Mouse (Mus musculus) forebrain, embryonic 16.5 days (tissue): ENCODE data around the gene Tprg. TPM values are rescaled to one million over a fixed set of nuclear protein-coding genes. Genes with fewer than 3 reads are reported as not detected.
A peak's percentile ranks its signal among the peaks of the same experiment; 100 is the strongest.

ENCODE experiments used
- ATAC-seq: fragments of 200-750 bp; cut with Nextera tagmentation; 2 replicates; pipeline ENCODE4 v1.8.0; 2017; ENCODE audit warnings: mild to moderate bottlenecking, moderate library complexity
- H3K27ac ChIP-seq: fragments of 300-500 bp; sonication (generic); 2 replicates; pipeline ENCODE4 v1.5.1; 2014; ENCODE audit warnings: low read length, control low read depth
- H3K27me3 ChIP-seq: fragments of 300-500 bp; sonication (generic); replicated peaks from 2 replicates; pipeline ENCODE4 v1.6.1; 2014; ENCODE audit warnings: low read length; ENCODE audit not compliant: control insufficient read depth, insufficient read depth
- H3K36me3 ChIP-seq: fragments of 300-500 bp; sonication (generic); 2 replicates; pipeline ENCODE4 v1.6.1; 2014; ENCODE audit not compliant: control insufficient read depth, insufficient read depth
- H3K4me1 ChIP-seq: fragments of 300-500 bp; sonication (generic); replicated peaks from 2 replicates; pipeline ENCODE4 v1.6.1; 2014; ENCODE audit warnings: low read length; ENCODE audit not compliant: control insufficient read depth, insufficient read depth
- H3K4me2 ChIP-seq: fragments of 300-500 bp; sonication (generic); 2 replicates; pipeline ENCODE4 v1.6.1; 2014; ENCODE audit warnings: mild to moderate bottlenecking, low read length, control low read depth
- H3K4me3 ChIP-seq: fragments of 300-500 bp; sonication (generic); replicated peaks from 2 replicates; pipeline ENCODE4 v1.5.1; 2014; ENCODE audit warnings: mild to moderate bottlenecking, low read length, control low read depth
- H3K9ac ChIP-seq: fragments of 300-500 bp; sonication (generic); replicated peaks from 2 replicates; pipeline ENCODE4 v1.6.1; 2014; ENCODE audit warnings: low read depth, low read length, control low read depth
- H3K9me3 ChIP-seq: fragments of 300-500 bp; sonication (generic); 2 replicates; pipeline ENCODE4 v1.6.1; 2016; ENCODE audit warnings: low read length; ENCODE audit not compliant: control insufficient read depth
- WGBS: fragments of 180-500 bp; shearing (Covaris S2); extraction: QIAGEN DNeasy Blood & Tissue Kit; methylation state at CpG from one replicate; pipeline ENCODE4 v1.1.7; 2014; 5-methylcytosine and 5-hydroxymethylcytosine counted together
- polyA plus RNA-seq: library from polyadenylated mRNA; unstranded; fragments of >200 nt; fragmentation: Nextera tagmentation; extraction: Ambion mirVana; gene quantifications from 2 replicates; pipeline ENCODE4 v1.2.1, GENCODE M21; 2015

Gene Tprg
- polyA plus RNA-seq, 1 experiment from 2014 or later, result 0.25 TPM

GRCm38 (mm10) chr16:25302616-25303015, 16.0 kb downstream of the Tprg start:
- H3K4me1 ChIP-seq, result 0 out of 2 replicates have a peak, but pooled peaks cover 3% of the 10 kb centered on the region
- no peak overlapping the region for H3K4me2 ChIP-seq
- no peak overlapping the region for H3K9ac ChIP-seq
- no peaks in the 10 kb centered on the region for H3K27me3 ChIP-seq
- H3K27ac ChIP-seq, result no peak overlapping the region
- no peaks in the 10 kb centered on the region for H3K36me3 ChIP-seq
- WGBS, result 93% methylated on average over 4 of the region's 4 CpGs
- no peak for ATAC-seq
- H3K4me3 ChIP-seq, result no peak overlapping the region
- no peaks in the 10 kb centered on the region for H3K9me3 ChIP-seq

GRCm38 (mm10) chr16:25314006-25314405, 27.4 kb downstream of the Tprg start:
- no peaks in the 10 kb centered on the region for H3K36me3 ChIP-seq
- WGBS, result 48% methylated on average over 5 of the region's 5 CpGs

GRCm38 (mm10) chr16:25315090-25315489, 28.5 kb downstream of the Tprg start:
- Histone ChIP-seq H3K4me1 (no peaks in the 10 kb centered on the region), H3K4me2 (no peak overlapping the region), H3K4me3 (no peak overlapping the region), H3K36me3 (no peaks in the 10 kb centered on the region), H3K27ac (no peak overlapping the region), H3K9me3 (no peaks in the 10 kb centered on the region), H3K9ac (no peak overlapping the region), H3K27me3 (no peaks in the 10 kb centered on the region)
- no peak for ATAC-seq
- WGBS, result 72% methylated on average over 3 of the region's 3 CpGs

More at GRCm38 (mm10) chr16:25314006-25314405, 27.4 kb downstream of the Tprg start:
- Histone ChIP-seq H3K4me1 (no peaks in the 10 kb centered on the region), H3K9me3 (no peaks in the 10 kb centered on the region), H3K9ac (no peak overlapping the region), H3K27ac (no peak overlapping the region), H3K27me3 (no peaks in the 10 kb centered on the region), H3K4me2 (no peak overlapping the region), H3K4me3 (no peak overlapping the region)
- peak; percentile 93 for ATAC-seq

GRCm38 (mm10) chr16:25325631-25326238, 39.1 kb downstream of the Tprg start:
- H3K27ac ChIP-seq, result no peak overlapping the region
- H3K36me3 ChIP-seq, result no peaks in the 10 kb centered on the region
- 84% methylated on average over 2 of the region's 2 CpGs for WGBS
- no peaks in the 10 kb centered on the region for H3K9me3 ChIP-seq
- no peak overlapping the region for H3K4me3 ChIP-seq
- H3K4me2 ChIP-seq, result no peak overlapping the region
- no peak for ATAC-seq
- no peak overlapping the region for H3K9ac ChIP-seq
- no peaks in the 10 kb centered on the region for H3K27me3 ChIP-seq
- H3K4me1 ChIP-seq, result no peaks in the 10 kb centered on the region

GRCm38 (mm10) chr16:25333279-25334219, 46.9 kb downstream of the Tprg start:
- no peak overlapping the region for H3K27ac ChIP-seq
- ATAC-seq, result no peak
- 53% methylated on average over 10 of the region's 10 CpGs for WGBS
- no peak overlapping the region for H3K4me2 ChIP-seq
- 0 out of 2 replicates have a peak, but pooled peaks cover 3% of the 10 kb centered on the region for H3K4me1 ChIP-seq
- H3K4me3 ChIP-seq, result no peak overlapping the region
- no peaks in the 10 kb centered on the region for H3K9me3 ChIP-seq
- no peaks in the 10 kb centered on the region for H3K36me3 ChIP-seq
- no peaks in the 10 kb centered on the region for H3K27me3 ChIP-seq
- no peak overlapping the region for H3K9ac ChIP-seq

- 20% methylated on average over 4 of the region's 4 CpGs for WGBS
These were observed 48.6 kb downstream of the Tprg start for GRCm38 (mm10) chr16:25335058-25335703.

GRCm38 (mm10) chr16:25349626-25350025, 63.0 kb downstream of the Tprg start:
- WGBS, result 9% methylated on average over 3 of the region's 3 CpGs
- no peak overlapping the region for H3K27ac ChIP-seq
- no peaks in the 10 kb centered on the region for H3K27me3 ChIP-seq
- H3K9ac ChIP-seq, result no peak overlapping the region
- H3K9me3 ChIP-seq, result no peaks in the 10 kb centered on the region
- no peak overlapping the region for H3K4me3 ChIP-seq
- ATAC-seq, result peak; percentile 52; the same call in 1 of the 2 replicates
- H3K4me1 ChIP-seq, result no peaks in the 10 kb centered on the region
- H3K4me2 ChIP-seq, result no peak overlapping the region
- no peaks in the 10 kb centered on the region for H3K36me3 ChIP-seq

More at GRCm38 (mm10) chr16:25335058-25335703, 48.6 kb downstream of the Tprg start:
- Histone ChIP-seq H3K36me3 (no peaks in the 10 kb centered on the region), H3K9me3 (no peaks in the 10 kb centered on the region), H3K27me3 (no peaks in the 10 kb centered on the region), H3K4me3 (no peak overlapping the region), H3K27ac (no peak overlapping the region), H3K4me2 (no peak overlapping the region), H3K4me1 (0 out of 2 replicates have a peak, but pooled peaks cover 3% of the 10 kb centered on the region), H3K9ac (no peak overlapping the region)
- ATAC-seq, result no peak

- 0 out of 2 replicates have a peak, but pooled peaks cover 2% of the 10 kb centered on the region for H3K4me1 ChIP-seq
- no peak overlapping the region for H3K4me3 ChIP-seq
- no peak for ATAC-seq
- H3K9me3 ChIP-seq, result no peaks in the 10 kb centered on the region
- H3K36me3 ChIP-seq, result no peaks in the 10 kb centered on the region
- no peak overlapping the region for H3K27ac ChIP-seq
- WGBS, result 72% methylated on average over 7 of the region's 7 CpGs
- no peak overlapping the region for H3K9ac ChIP-seq
- no peak overlapping the region for H3K4me2 ChIP-seq
- no peaks in the 10 kb centered on the region for H3K27me3 ChIP-seq
These were observed 81.2 kb downstream of the Tprg start for GRCm38 (mm10) chr16:25367834-25368233.

GRCm38 (mm10) chr16:25369984-25370412, 83.4 kb downstream of the Tprg start:
- 73% methylated on average over 5 of the region's 5 CpGs for WGBS
- Histone ChIP-seq H3K9me3 (no peaks in the 10 kb centered on the region), H3K4me3 (no peak overlapping the region), H3K27ac (no peak overlapping the region), H3K4me1 (0 out of 2 replicates have a peak, but pooled peaks cover 2% of the 10 kb centered on the region), H3K36me3 (no peaks in the 10 kb centered on the region), H3K27me3 (no peaks in the 10 kb centered on the region), H3K9ac (no peak overlapping the region), H3K4me2 (no peak overlapping the region)
- ATAC-seq, result no peak
